Mouse (Mus musculus): ENCODE data around the gene Olfr845. TPM values are rescaled to one million over a fixed set of nuclear protein-coding genes. Genes with fewer than 3 reads are reported as not detected.

Olfr845 gene
- total RNA-seq (2021), result not detected

GRCm38 (mm10) chr9:19336157-19336556 lies at the start of gene Olfr845:
Gene Olfr845, plus strand, starts transcription at chr9:19336457.
- intact Hi-C loops (cut with DNase I), result no loop called here
- no peak for DNase-seq (ENCODE audit: extremely low spot score in 1 of 2, low spot score in 2 of 2)

GRCm38 (mm10) chr9:19316047-19316446 lies 20.2 kb upstream of the Olfr845 start, which contains the start of gene Olfr844:
Gene Olfr844, plus strand, starts transcription at chr9:19316347.
- intact Hi-C loops (cut with DNase I), result no loop called here
- DNase-seq (ENCODE audit: extremely low spot score in 1 of 2, low spot score in 2 of 2), result no peak

DNA sequence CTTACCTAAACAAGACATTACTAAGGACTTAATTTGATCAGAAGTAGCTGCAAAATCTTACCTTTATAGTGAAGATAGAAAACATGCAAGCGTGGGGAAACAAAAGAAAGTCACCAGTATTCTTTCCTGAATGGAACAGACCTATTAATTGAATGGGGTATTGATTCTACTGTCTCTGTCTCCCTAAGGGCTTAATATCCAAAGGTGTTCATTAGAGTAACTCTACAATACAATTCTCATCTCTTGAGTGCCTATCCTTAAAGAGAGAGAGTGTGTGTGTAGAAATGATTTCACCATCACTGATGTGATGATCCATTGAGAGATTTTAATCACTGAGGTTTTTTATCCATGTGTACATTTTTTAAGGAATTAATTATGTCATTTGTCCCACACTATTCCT lies 27.6 kb downstream of the Olfr845 start, which contains the start of gene Olfr846:
TSS of gene Olfr846 (minus strand) at position 101 of the 400 bp plus-strand sequence.
- no peak for DNase-seq (ENCODE audit: extremely low spot score in 1 of 2, low spot score in 2 of 2)
- intact Hi-C loops (cut with DNase I), result no loop called here

GRCm38 (mm10) chr9:19378569-19378968 lies 42.3 kb downstream of the Olfr845 start, which contains the start of gene Olfr847:
Gene Olfr847, minus strand, starts transcription at chr9:19378669.
- intact Hi-C loops (cut with DNase I), result no loop called here
- DNase-seq (ENCODE audit: extremely low spot score in 1 of 2, low spot score in 2 of 2), result no peak

Other genes starting within 250 kb of the Olfr845 start
- gene Olfr836, start 216.1 kb upstream of the Olfr845 start, total RNA-seq (2021), result not detected
- not detected for gene Olfr837, start 200.1 kb upstream of the Olfr845 start, total RNA-seq (2021)
- under 1 TPM; 0.06 to 0.10 TPM for gene Olfr839-ps1, start 159.1 kb upstream of the Olfr845 start, total RNA-seq (2021)
- not detected for gene Olfr843, start 84.5 kb upstream of the Olfr845 start, total RNA-seq (2021)
- gene Olfr844, start 20.1 kb upstream of the Olfr845 start, total RNA-seq (2021), result not detected
- not detected for gene Olfr846, start 27.5 kb downstream of the Olfr845 start, total RNA-seq (2021)
- not detected for gene Olfr847, start 42.2 kb downstream of the Olfr845 start, total RNA-seq (2021)
- not detected for gene Olfr849, start 103.8 kb downstream of the Olfr845 start, total RNA-seq (2021)
- gene Olfr850, start 141.8 kb downstream of the Olfr845 start, total RNA-seq (2021), result not detected
- not detected for gene Olfr851, start 156.8 kb downstream of the Olfr845 start, total RNA-seq (2021)
- gene Olfr853, start 204.6 kb downstream of the Olfr845 start, total RNA-seq (2021), result not detected
- gene Olfr854, start 230.9 kb downstream of the Olfr845 start, total RNA-seq (2021), result not detected
- not detected for gene Olfr855, start 246.2 kb downstream of the Olfr845 start, total RNA-seq (2021)